Mouse (Mus musculus): Measurements from ENCODE around the gene B3gnt6. TPM values are rescaled to one million over a fixed set of nuclear protein-coding genes. Genes with fewer than 3 reads are reported as not detected.
"Not testable (repeated sequence)": the region's sequence is repeated elsewhere in the genome, so short reads cannot be mapped to it uniquely, and the experiment has no call there.

Gene B3gnt6
- polyA plus RNA-seq, 1 experiment, result 5.1 TPM

DNA sequence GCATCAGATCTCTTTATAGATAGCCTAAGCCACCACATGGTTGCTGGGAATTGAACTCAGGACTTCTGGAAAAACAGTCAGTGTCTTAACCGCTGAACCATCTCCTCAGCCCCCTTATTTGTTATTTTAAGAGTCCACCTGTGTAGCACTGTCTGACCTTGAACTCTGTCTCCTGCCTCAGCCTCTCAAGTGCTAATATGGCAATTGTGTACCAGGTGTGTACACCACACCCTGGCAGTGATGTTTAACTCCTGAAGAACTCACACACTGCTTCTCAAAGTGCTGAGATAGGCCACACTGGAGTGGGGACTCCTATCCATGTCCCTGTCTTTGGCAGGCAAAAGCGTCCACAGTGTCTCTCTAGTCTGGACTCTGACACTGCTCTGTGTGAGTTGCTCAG is 10.6 kb downstream of the B3gnt6 start:
- Histone ChIP-seq H3K4me1 (ENCODE audit: control insufficient read depth, insufficient read depth, insufficient read length, low read length) (peaks cover 15% of the 10 kb centered on the region), H3K36me3 (ENCODE audit: control insufficient read depth, insufficient read depth, low read length) (no peaks in the 10 kb centered on the region), H3K27me3 (ENCODE audit: control insufficient read depth, insufficient read depth, low read length) (no peaks in the 10 kb centered on the region), H3K27ac (ENCODE audit: insufficient read depth, low read depth, low read length) (no peak overlapping the region), H3K4me3 (ENCODE audit: low read depth, low read length) (no peak overlapping the region)
- no peak for TF ChIP-seq POLR2A (IDR thresholded peaks at IDR 0.05; ENCODE audit: low read depth, low read length)
- TF ChIP-seq CTCF (IDR thresholded peaks at IDR 0.05; ENCODE audit: extremely low read depth, insufficient read length, insufficient replicate concordance, low read depth, low read length), result no peak
- WGBS, result 90% methylated on average over 2 of the region's 2 CpGs

GRCm38 (mm10) chr7:98188238-98188637 is 11.0 kb downstream of the B3gnt6 start:
- no peaks in the 10 kb centered on the region for H3K27me3 ChIP-seq (ENCODE audit: control insufficient read depth, insufficient read depth, low read length)
- H3K4me3 ChIP-seq (ENCODE audit: low read depth, low read length), result no peak overlapping the region
- no peaks in the 10 kb centered on the region for H3K36me3 ChIP-seq (ENCODE audit: control insufficient read depth, insufficient read depth, low read length)
- TF ChIP-seq CTCF (IDR thresholded peaks at IDR 0.05; ENCODE audit: extremely low read depth, insufficient read length, insufficient replicate concordance, low read depth, low read length) (no peak), POLR2A (IDR thresholded peaks at IDR 0.05; ENCODE audit: low read depth, low read length) (no peak)
- peaks cover 11% of the 10 kb centered on the region; the same call in 1 of the 2 replicates for H3K4me1 ChIP-seq (ENCODE audit: control insufficient read depth, insufficient read depth, insufficient read length, low read length)
- no peak overlapping the region for H3K27ac ChIP-seq (ENCODE audit: insufficient read depth, low read depth, low read length)
- 79% methylated on average over 2 of the region's 2 CpGs for WGBS

- H3K27ac ChIP-seq (ENCODE audit: insufficient read depth, low read depth, low read length); H3K36me3 ChIP-seq (ENCODE audit: control insufficient read depth, insufficient read depth, low read length); H3K27me3 ChIP-seq (ENCODE audit: control insufficient read depth, insufficient read depth, low read length); H3K4me3 ChIP-seq (ENCODE audit: low read depth, low read length): not testable (repeated sequence)
- H3K4me1 ChIP-seq (ENCODE audit: control insufficient read depth, insufficient read depth, insufficient read length, low read length), result peaks cover 11% of the 10 kb centered on the region; the same call in 1 of the 2 replicates
- 92% methylated on average over 3 of the region's 3 CpGs for WGBS
Observed at GRCm38 (mm10) chr7:98187332-98187731, 11.9 kb downstream of the B3gnt6 start.

DNA sequence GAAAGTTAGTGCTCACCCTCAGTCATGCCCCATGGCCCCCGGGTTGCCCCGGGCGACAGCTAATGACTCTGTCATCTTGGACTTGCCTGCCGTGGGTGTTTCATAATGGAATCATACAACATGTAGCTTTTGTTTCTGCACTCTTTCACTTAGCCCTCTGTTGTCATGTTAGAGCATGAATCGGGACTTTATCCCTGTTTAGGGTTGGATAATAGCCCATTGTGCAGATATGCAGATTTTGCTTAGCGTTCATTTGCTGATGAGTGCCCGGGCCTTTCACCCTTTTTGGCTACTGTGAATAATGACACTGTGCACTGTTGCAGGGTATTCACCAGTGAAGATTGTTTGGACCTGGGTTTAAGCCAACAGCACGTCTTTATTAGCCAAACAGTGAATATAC is 12.6 kb downstream of the B3gnt6 start:
- Histone ChIP-seq H3K36me3 (ENCODE audit: control insufficient read depth, insufficient read depth, low read length) (no peaks in the 10 kb centered on the region), H3K27me3 (ENCODE audit: control insufficient read depth, insufficient read depth, low read length) (no peaks in the 10 kb centered on the region), H3K4me3 (ENCODE audit: low read depth, low read length) (no peak overlapping the region), H3K27ac (ENCODE audit: insufficient read depth, low read depth, low read length) (no peak overlapping the region), H3K4me1 (ENCODE audit: control insufficient read depth, insufficient read depth, insufficient read length, low read length) (peaks cover 11% of the 10 kb centered on the region; the same call in 1 of the 2 replicates)
- 46% methylated on average over 8 of the region's 8 CpGs for WGBS
- TF ChIP-seq CTCF (IDR thresholded peaks at IDR 0.05; ENCODE audit: extremely low read depth, insufficient read length, insufficient replicate concordance, low read depth, low read length), result no peak
- no peak for TF ChIP-seq POLR2A (IDR thresholded peaks at IDR 0.05; ENCODE audit: low read depth, low read length)

GRCm38 (mm10) chr7:98185326-98185725 is 14.0 kb downstream of the B3gnt6 start:
- 48% methylated on average over 6 of the region's 6 CpGs for WGBS
- Histone ChIP-seq H3K4me3 (ENCODE audit: low read depth, low read length) (no peak overlapping the region), H3K27me3 (ENCODE audit: control insufficient read depth, insufficient read depth, low read length) (no peaks in the 10 kb centered on the region), H3K36me3 (ENCODE audit: control insufficient read depth, insufficient read depth, low read length) (no peaks in the 10 kb centered on the region), H3K27ac (ENCODE audit: insufficient read depth, low read depth, low read length) (no peak overlapping the region), H3K4me1 (ENCODE audit: control insufficient read depth, insufficient read depth, insufficient read length, low read length) (peaks cover 11% of the 10 kb centered on the region; the same call in 1 of the 2 replicates)
- no peak for TF ChIP-seq POLR2A (IDR thresholded peaks at IDR 0.05; ENCODE audit: low read depth, low read length)
- TF ChIP-seq CTCF (IDR thresholded peaks at IDR 0.05; ENCODE audit: extremely low read depth, insufficient read length, insufficient replicate concordance, low read depth, low read length), result no peak

GRCm38 (mm10) chr7:98178560-98179231 is 20.6 kb downstream of the B3gnt6 start:
- H3K4me1 ChIP-seq (ENCODE audit: control insufficient read depth, insufficient read depth, insufficient read length, low read length), result peaks cover 23% of the 10 kb centered on the region

GRCm38 (mm10) chr7:98177929-98178559 is 21.2 kb downstream of the B3gnt6 start, which contains the start of gene Capn5:
Gene Capn5 (minus strand): TSS chr7:98178274.
- TF ChIP-seq CTCF (IDR thresholded peaks at IDR 0.05; ENCODE audit: extremely low read depth, insufficient read length, insufficient replicate concordance, low read depth, low read length) (peak; percentile 54; the same call in 1 of the 2 replicates), POLR2A (IDR thresholded peaks at IDR 0.05; ENCODE audit: low read depth, low read length) (peak; percentile 63)
- Histone ChIP-seq H3K4me1 (ENCODE audit: control insufficient read depth, insufficient read depth, insufficient read length, low read length) (peaks cover 25% of the 10 kb centered on the region), H3K27me3 (ENCODE audit: control insufficient read depth, insufficient read depth, low read length) (no peaks in the 10 kb centered on the region), H3K36me3 (ENCODE audit: control insufficient read depth, insufficient read depth, low read length) (no peaks in the 10 kb centered on the region), H3K4me3 (ENCODE audit: low read depth, low read length) (peak within 1 kb of the TSS; percentile 89), H3K27ac (ENCODE audit: insufficient read depth, low read depth, low read length) (peak within 1 kb of the TSS; percentile 76)
- under 1% methylated on average over 40 of the region's 44 CpGs for WGBS

More at GRCm38 (mm10) chr7:98178560-98179231, 20.6 kb downstream of the B3gnt6 start:
- Histone ChIP-seq H3K27ac (ENCODE audit: insufficient read depth, low read depth, low read length) (peak overlapping the region; percentile 76), H3K27me3 (ENCODE audit: control insufficient read depth, insufficient read depth, low read length) (no peaks in the 10 kb centered on the region), H3K4me3 (ENCODE audit: low read depth, low read length) (peak overlapping the region; percentile 89), H3K36me3 (ENCODE audit: control insufficient read depth, insufficient read depth, low read length) (no peaks in the 10 kb centered on the region)
- TF ChIP-seq CTCF (IDR thresholded peaks at IDR 0.05; ENCODE audit: extremely low read depth, insufficient read length, insufficient replicate concordance, low read depth, low read length) (no peak), POLR2A (IDR thresholded peaks at IDR 0.05; ENCODE audit: low read depth, low read length) (no peak)
- WGBS, result 47% methylated on average over 5 of the region's 5 CpGs
